Mouse (Mus musculus) G1E (cell line): ENCODE measurements at regions not wholly inside any gene's neighbourhood (a gene's known extent, or its start where the extent isn't known, plus 50 kb on each side); places are given as distances from the start of the nearest gene placed in this dataset.

Experiments used
- ATAC-seq: 2 replicates; pipeline ENCODE4 v1.8.0; 2016; ENCODE audit warnings: mild to moderate bottlenecking; ENCODE audit not compliant: insufficient number of reproducible peaks, poor library complexity, low FRiP score, severe bottlenecking; ENCODE audit errors: extremely low read depth
- DNase-seq: peaks from one replicate; pipeline ENCODE4 v3.0.0; 2012; ENCODE audit warnings: low spot score
- H3K27me3 ChIP-seq: 2 replicates; pipeline ENCODE4 v1.6.1; 2012; ENCODE audit warnings: mild to moderate bottlenecking, low read length, inconsistent platforms; ENCODE audit not compliant: insufficient read depth
- H3K36me3 ChIP-seq: replicated peaks from 2 replicates; pipeline ENCODE3; 2012; ENCODE audit warnings: mild to moderate bottlenecking, inconsistent platforms
- H3K4me1 ChIP-seq: 2 replicates; pipeline ENCODE4 v1.6.1; 2012; ENCODE audit warnings: low read depth, low read length, inconsistent platforms, mixed read lengths; ENCODE audit not compliant: insufficient read depth
- H3K4me3 ChIP-seq: 2 replicates; pipeline ENCODE4 v1.5.1; 2012; ENCODE audit warnings: low read depth, mild to moderate bottlenecking, inconsistent platforms, low read length, moderate library complexity, mixed read lengths
- H3K9me3 ChIP-seq: replicated peaks from 2 replicates; pipeline ENCODE4 v1.6.1; 2012; ENCODE audit warnings: inconsistent platforms
- CTCF ChIP-seq: IDR thresholded peaks from 2 replicates; pipeline ENCODE4 v1.5.1; 2012; ENCODE audit warnings: low read depth, low read length, inconsistent platforms, mixed read lengths
- GATA1 ChIP-seq: IDR thresholded peaks from 2 replicates; pipeline ENCODE4 v1.6.1; 2012; ENCODE audit warnings: borderline replicate concordance, low read length, inconsistent platforms, mixed read lengths
- GATA2 ChIP-seq: IDR thresholded peaks from 2 replicates; pipeline ENCODE4 v1.6.1; 2012; ENCODE audit warnings: low read depth, low read length, inconsistent platforms, borderline replicate concordance
- POLR2AphosphoS5 ChIP-seq: IDR thresholded peaks from 2 replicates; pipeline ENCODE4 v1.6.1; 2012; ENCODE audit warnings: low read depth, low read length, inconsistent platforms; ENCODE audit not compliant: insufficient replicate concordance
- TAL1 ChIP-seq: conservative IDR thresholded peaks from 2 replicates; pipeline ENCODE4 v1.6.1; 2012; ENCODE audit warnings: low read depth, low read length, inconsistent platforms, mixed read lengths

DNA sequence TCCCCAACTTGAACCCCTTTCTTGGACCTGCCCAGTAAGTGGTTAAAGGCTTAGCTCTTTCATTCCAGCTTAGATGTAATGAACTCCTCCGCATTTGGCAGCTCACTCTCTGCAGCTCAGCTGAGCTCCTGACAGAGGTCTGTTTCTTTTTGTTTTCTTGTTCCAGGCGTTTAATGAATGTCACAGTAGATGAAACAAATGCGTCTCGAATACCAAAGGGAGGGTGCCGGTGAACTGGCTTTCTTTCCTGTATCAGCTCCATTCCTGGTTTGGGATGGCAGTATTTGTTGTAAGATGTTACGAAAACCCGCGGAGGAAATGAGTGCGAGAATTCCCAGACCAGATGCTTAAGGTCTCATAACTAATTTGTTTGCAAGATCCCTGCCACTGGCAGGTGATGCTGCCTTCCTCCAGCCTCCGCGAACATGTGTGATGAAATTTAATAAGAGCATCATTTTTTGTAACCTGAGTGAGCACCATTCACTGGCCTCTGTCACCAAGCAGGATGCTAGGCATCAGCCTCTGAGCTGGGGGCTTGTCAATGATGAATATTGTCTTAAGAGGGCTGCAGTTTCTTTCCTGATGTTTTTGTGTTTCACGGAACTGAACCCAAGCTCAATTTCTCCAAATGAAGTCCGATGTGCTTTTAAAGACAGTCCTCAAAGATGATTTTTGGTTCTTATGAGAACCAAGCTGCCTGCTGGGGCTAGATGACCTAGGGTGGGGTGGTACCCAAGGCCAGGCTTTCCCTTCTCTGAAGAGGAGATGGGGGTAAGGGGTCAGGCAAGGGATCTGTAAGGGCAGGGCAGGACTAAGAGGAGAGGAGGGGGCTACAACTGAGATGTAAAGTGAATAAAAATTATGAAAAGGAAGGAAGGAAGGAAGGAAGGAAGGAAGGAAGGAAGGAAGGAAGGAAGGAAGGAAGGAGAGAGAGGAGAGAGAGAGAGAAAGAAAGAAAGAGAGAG is 250.1 kb upstream of the Prkcq start:
- TF ChIP-seq TAL1 (no peak), GATA1 (no peak), CTCF (no peak)
- Histone ChIP-seq H3K36me3 (no peaks in the 10 kb centered on the region), H3K9me3 (no peaks in the 10 kb centered on the region), H3K4me1 (no peaks in the 10 kb centered on the region), H3K27me3 (no peaks in the 10 kb centered on the region), H3K4me3 (no peak overlapping the region)
- ATAC-seq, result no peak
- DNase-seq, result no peak

- no peak for DNase-seq
- Histone ChIP-seq H3K9me3 (no peaks in the 10 kb centered on the region), H3K27me3 (no peaks in the 10 kb centered on the region), H3K36me3 (no peaks in the 10 kb centered on the region), H3K4me3 (no peak overlapping the region), H3K4me1 (no peaks in the 10 kb centered on the region)
- ATAC-seq, result no peak
- TF ChIP-seq CTCF (no peak), GATA2 (no peak), POLR2AphosphoS5 (no peak), GATA1 (no peak)
Observed at GRCm38 (mm10) chr2:10923984-10924383, 247.9 kb upstream of the Prkcq start.

DNA sequence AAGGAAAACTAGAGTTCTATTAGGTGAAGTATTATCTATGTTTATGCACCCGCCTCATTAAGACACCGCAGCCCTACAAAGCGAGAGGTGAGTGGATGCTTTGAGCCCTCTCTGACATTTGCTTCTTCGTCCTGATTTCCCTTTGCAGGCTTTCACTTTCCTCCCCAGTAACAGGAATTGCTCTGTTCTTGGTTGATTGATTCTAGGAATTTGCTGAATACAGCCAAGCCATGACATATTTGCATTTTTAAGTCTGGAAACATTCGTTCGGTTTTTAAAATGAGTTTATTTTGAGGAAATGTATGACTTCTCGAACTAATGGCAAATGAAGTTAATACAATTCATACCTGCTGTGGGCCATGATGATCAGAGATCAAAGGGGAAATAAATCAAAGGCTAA is 246.5 kb upstream of the Prkcq start:
- Histone ChIP-seq H3K27me3 (no peaks in the 10 kb centered on the region), H3K9me3 (no peaks in the 10 kb centered on the region), H3K36me3 (no peaks in the 10 kb centered on the region), H3K4me1 (no peaks in the 10 kb centered on the region), H3K4me3 (no peak overlapping the region)
- ATAC-seq (no peak), DNase-seq (no peak)
- TF ChIP-seq GATA2, result no peak
- TF ChIP-seq POLR2AphosphoS5, result no peak
- no peak for TF ChIP-seq GATA1
- no peak for TF ChIP-seq CTCF
- no peak for TF ChIP-seq TAL1

GRCm38 (mm10) chr2:10937405-10937804 is 234.5 kb upstream of the Prkcq start:
- no peak for ATAC-seq

DNA sequence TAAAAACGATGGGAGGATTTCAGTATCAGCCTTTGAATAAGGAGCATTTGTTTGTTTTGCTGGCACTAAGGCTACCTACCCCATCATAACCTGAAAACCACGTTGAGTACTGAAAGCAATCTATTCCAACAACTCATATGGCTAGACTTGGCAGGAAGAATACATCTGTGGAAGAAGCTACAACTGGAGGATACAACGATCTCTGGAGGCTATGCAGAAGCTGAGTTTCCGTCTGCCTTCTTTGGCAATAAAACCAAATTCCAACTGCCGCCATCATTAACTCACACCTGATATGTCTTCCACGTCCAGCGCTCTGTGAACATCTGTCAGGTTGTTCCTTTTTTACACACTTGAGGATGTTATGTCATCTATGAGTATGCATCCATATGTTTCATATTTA is 206.7 kb upstream of the Prkcq start:
- ATAC-seq, result no peak
- Histone ChIP-seq H3K9me3 (no peaks in the 10 kb centered on the region), H3K4me1 (no peaks in the 10 kb centered on the region), H3K36me3 (no peaks in the 10 kb centered on the region), H3K4me3 (no peak overlapping the region), H3K27me3 (no peaks in the 10 kb centered on the region)
- TF ChIP-seq GATA1 (no peak), TAL1 (no peak), GATA2 (no peak), POLR2AphosphoS5 (no peak), CTCF (no peak)
- DNase-seq, result no peak

More at GRCm38 (mm10) chr2:10937405-10937804, 234.5 kb upstream of the Prkcq start:
- Histone ChIP-seq H3K4me1 (no peaks in the 10 kb centered on the region), H3K27me3 (no peaks in the 10 kb centered on the region), H3K4me3 (no peak overlapping the region), H3K36me3 (no peaks in the 10 kb centered on the region), H3K9me3 (no peaks in the 10 kb centered on the region)
- DNase-seq, result no peak
- TF ChIP-seq GATA2, result no peak
- no peak for TF ChIP-seq GATA1
- TF ChIP-seq CTCF, result no peak
- no peak for TF ChIP-seq POLR2AphosphoS5
- no peak for TF ChIP-seq TAL1

GRCm38 (mm10) chr2:10966891-10967290 is 205.0 kb upstream of the Prkcq start:
- no peaks in the 10 kb centered on the region for H3K4me1 ChIP-seq
- no peaks in the 10 kb centered on the region for H3K36me3 ChIP-seq
- no peak overlapping the region for H3K4me3 ChIP-seq
- DNase-seq (no peak), ATAC-seq (no peak)
- H3K9me3 ChIP-seq, result no peaks in the 10 kb centered on the region
- TF ChIP-seq CTCF (no peak), TAL1 (no peak), POLR2AphosphoS5 (no peak), GATA1 (no peak)
- H3K27me3 ChIP-seq, result no peaks in the 10 kb centered on the region
